ENCODE assay signal across 9 mouse cellular contexts in the genomic region with DNA sequence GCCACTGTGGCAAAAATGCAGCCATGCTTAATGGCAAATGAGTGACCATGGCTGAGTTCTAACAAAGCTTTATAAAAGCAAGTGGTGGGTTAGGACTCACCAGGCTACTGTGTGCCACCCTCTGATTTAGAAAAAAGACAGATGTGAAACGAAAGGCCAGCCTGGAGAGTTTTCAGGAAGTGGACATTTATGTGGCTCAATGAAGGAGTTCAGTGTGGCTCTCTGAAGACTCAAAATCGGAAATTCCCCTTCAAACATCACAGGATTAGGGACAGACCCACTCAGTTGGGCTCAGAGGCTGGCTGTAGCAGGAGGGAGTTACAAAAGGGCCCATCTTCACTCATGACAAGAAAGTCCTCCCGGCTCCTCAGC.
DNase-seq lines count a peak whose midpoint lies in the region; ATAC-seq and TF ChIP-seq lines count a peak whose summit lies in the region.
"Had no signal": no experiment of that assay in that cellular context is flagged by ENCODE, and none has a peak within 500 bp of the region (broad histone marks: within the 10 kb centered on the region; RNA-seq: fewer than 3 reads in every experiment).

No protein-coding gene starts in this region.

- 68% methylated on average over 3 of the region's 3 CpGs for WGBS in embryonic facial prominence, embryonic 13.5 days

- no peak overlapping the region for H3K4me2 ChIP-seq in embryonic facial prominence, embryonic 13.5 days

- no peaks in the 10 kb centered on the region for H3K9me3 ChIP-seq in embryonic facial prominence, embryonic 13.5 days

- no peak for ATAC-seq in embryonic facial prominence, embryonic 13.5 days (ENCODE audit: insufficient number of reproducible peaks, insufficient read depth, low FRiP score, low TSS enrichment, low read depth)
- peak; percentile 49 for ATAC-seq in megakaryocyte, adult 5-6 weeks (ENCODE audit: poor library complexity, severe bottlenecking)
- no peak for ATAC-seq in inflammation-experienced regulatory T-cells, adult 6 months

- H3K4me3 ChIP-seq in layer of hippocampus, adult 2 months, result no peak overlapping the region
- no peak overlapping the region for H3K4me3 ChIP-seq in embryonic facial prominence, embryonic 13.5 days

- no peaks in the 10 kb centered on the region for H3K36me3 ChIP-seq in embryonic facial prominence, embryonic 13.5 days
- no peaks in the 10 kb centered on the region for H3K36me3 ChIP-seq in splenic B cell, adult 2 months (ENCODE audit: control insufficient read depth, insufficient read depth, low read length, poor library complexity, severe bottlenecking)

- no peak overlapping the region for H3K9ac ChIP-seq in embryonic facial prominence, embryonic 13.5 days
- H3K9ac ChIP-seq: liver, postnatal 0 days had no signal

- H3K4me1 ChIP-seq in embryonic facial prominence, embryonic 13.5 days, result peaks cover 49% of the 10 kb centered on the region

- no peak for TF ChIP-seq CTCF in layer of hippocampus, adult 2 months (conservative IDR thresholded peaks at IDR 0.05)

- peak overlapping the region; percentile 79 for H3K27ac ChIP-seq in layer of hippocampus, adult 2 months
- peak overlapping the region; percentile 2; the same call in 1 of the 2 replicates for H3K27ac ChIP-seq in embryonic facial prominence, embryonic 13.5 days

- DNase-seq in layer of hippocampus, adult 2 months (ENCODE audit: low spot score in 2 of 2), result no peak
- DNase-seq in layer of hippocampus, adult 8-10 months (ENCODE audit: low spot score in 2 of 2), result no peak
- peak; percentile 48 for DNase-seq in splenic B cell, adult 2 months (ENCODE audit: low read depth, low spot score)
- no peak for DNase-seq in embryo, embryonic 11 days
- DNase-seq in lung, postnatal 25 days (ENCODE audit: low spot score), result no peak

- no peaks in the 10 kb centered on the region for H3K27me3 ChIP-seq in embryonic facial prominence, embryonic 13.5 days
- H3K27me3 ChIP-seq in splenic B cell, adult 2 months (ENCODE audit: control insufficient read depth, insufficient read depth, low read length, poor library complexity, severe bottlenecking), result no peaks in the 10 kb centered on the region
